Mouse (Mus musculus): ENCODE data around the gene Morn1.

Gene Morn1

DNA sequence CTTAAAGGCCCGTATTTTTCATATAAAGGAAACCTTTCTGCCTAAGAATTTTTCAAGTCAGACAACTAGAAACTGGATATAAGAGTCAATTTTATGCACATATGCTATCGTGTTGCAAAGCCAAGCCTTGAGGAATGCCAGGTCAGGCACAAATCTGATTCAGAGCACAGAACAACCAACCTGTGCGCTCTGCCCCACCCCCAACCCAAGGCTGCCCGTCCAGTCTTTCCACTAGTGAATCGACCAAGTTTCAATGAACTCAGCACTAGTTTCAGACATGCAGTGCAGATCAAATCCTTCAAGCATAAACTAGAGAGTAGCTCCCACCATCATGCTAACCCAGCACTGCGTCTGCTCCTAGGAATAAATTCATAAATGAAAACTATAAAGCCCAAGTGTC, 6.7 kb upstream of the Morn1 start:
- DNase-seq = no peak

DNA sequence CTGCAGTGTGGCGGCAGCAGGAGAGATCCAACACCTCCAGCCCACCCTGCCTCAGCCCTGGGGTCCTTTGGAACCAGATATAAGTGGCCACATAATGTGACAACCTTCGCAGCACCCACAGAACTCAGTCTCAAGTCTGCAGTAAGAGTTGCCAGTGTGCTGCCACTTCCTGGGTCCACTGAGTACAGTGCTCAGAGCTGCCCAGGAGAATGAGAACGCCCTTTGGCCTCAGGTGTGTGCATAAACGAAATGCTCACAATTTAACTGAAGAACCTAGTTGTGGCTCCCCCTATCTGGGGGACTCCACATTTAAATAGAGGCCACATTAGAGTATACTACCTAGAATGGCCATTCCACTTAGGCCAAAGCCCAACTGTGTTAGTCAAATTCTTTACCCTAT, 2.8 kb upstream of the Morn1 start:
- peak; percentile 22 for DNase-seq

DNA sequence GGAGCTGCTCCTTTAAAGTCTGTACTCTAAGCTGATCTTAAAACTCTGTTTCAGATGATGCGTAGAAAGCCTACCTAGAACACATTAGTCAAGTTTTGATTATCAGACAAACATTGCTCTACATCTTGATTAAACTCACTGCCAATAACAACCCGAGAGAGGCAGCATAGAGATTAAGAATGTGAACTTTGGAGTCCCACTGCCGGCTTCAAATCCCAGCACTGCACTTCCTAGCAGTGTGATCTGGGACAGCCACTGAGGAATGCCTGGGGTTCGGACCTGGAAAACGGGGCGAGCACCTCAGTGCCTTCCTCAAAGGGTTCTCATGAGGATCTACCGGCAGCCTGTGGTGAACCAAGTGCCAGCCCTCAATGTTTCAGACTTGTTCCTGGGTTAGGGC, 2.0 kb upstream of the Morn1 start:
- no peak for DNase-seq

DNA sequence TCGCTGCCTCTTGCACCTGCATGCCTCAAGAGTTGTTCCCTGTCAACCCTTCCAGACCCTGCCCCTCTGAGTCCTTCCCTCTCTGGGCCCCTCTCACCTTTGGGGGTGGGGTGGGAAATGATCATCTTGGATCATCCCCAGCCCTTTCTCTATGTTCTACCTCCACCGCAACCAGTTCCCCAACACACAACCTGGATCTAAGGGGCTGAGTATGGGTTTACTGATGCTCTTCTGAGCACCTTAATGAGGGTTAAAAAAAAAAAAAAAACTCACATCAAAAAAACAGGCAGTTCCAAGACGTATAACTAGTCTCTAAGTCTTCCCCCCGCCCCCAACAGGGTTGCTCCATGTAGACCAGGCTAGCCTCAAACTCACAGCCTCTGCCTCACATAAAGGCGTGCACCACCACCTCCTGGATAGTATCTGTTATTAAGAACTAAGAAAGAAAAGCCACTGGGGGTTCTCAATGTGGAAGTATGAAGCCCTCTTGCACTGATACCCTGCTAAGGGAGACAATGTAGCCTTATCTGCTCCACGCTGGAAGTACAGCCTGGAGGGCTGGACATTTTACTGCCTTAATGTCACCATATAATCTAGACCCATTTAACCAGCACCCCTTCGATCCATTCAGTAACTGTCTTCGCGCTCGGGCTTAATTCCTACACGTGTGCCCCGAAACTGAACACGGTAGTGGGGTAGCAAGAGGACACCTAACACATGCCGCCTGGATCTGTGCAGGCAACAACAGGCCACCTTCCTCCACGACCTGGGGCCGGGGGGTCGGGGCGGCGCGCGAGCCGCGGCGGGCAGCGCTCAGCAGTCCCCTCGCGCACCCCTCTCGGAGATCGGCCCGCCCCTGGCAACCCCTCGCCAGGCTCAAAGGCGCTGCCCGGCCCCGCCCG, 920 bp upstream of the Morn1 start:
- peak; percentile 55 for DNase-seq

DNA sequence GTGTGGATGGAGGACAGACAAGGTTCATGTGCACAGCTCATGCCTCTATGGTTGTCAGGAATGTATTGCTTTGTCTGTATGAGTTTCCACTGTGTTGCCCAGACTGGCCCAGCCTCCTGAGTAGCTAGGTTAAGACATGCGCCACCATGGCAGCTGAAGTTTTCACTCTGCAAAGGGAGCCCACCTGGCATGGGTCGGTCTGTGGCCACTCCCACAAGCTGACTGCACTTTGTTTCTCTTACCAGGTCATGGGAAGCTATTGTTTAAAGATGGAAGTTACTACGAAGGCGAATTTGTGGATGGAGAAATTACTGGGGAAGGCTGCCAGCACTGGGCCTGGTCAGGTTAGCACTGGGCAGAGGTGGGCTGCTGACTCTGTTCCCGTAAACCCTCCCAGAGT, 2.9 kb downstream of the Morn1 start:
- DNase-seq = peak; percentile 46

DNA sequence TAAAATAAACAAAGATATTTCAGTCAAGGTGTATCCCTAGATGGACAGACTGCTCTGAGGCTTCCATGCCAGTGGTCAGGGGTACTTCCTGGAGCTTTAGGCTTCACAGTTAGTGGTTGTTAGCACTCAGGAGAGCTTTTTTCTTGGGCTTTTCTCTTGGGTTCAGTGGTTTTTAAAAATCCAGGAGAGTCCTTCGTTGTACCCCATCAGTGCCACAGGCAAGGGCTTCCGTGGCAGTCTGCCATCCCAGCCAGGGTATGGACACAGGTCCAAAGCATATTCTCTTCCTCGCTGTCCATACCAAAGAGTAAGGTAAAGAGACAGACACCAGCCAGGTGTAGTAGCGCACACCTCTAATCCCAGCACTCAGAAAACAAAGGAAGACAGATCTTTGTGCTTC, 3.8 kb downstream of the Morn1 start:
- DNase-seq = no peak

DNA sequence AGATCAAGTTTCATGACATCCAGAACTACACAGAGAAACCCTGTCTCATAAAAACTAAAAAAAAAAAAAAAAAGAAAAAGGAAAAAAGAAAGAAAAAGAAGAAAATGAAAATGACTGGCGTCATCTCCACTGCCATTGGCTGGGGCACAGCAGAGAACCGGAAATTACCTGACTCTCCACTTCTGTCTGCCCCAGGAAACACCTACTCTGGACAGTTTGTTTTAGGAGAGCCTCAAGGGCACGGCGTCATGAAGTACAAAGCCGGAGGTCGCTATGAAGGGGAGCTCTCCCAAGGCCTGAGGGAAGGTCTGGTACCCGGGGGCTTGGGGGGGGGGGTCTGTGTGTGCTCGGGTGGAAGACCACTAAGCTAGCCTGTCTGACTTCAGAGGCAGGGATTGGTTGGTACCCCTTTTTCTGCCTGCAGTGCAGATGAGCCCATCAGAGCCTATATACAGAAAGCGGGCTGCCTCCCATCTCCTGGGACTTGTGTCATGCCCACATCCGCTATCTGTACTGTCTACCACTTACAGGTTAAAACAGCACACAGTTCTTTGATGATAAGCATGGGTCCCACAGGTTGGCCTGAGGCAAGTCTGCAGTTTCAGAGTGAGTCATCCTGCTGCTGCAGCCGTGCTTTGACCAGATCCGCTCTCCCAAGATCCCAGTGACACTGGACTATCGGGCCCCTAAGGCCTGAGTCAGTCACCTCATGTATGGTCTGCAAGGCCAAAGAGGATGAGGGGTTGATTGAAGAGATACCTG, 4.5 kb downstream of the Morn1 start:
- DNase-seq = no peak

DNA sequence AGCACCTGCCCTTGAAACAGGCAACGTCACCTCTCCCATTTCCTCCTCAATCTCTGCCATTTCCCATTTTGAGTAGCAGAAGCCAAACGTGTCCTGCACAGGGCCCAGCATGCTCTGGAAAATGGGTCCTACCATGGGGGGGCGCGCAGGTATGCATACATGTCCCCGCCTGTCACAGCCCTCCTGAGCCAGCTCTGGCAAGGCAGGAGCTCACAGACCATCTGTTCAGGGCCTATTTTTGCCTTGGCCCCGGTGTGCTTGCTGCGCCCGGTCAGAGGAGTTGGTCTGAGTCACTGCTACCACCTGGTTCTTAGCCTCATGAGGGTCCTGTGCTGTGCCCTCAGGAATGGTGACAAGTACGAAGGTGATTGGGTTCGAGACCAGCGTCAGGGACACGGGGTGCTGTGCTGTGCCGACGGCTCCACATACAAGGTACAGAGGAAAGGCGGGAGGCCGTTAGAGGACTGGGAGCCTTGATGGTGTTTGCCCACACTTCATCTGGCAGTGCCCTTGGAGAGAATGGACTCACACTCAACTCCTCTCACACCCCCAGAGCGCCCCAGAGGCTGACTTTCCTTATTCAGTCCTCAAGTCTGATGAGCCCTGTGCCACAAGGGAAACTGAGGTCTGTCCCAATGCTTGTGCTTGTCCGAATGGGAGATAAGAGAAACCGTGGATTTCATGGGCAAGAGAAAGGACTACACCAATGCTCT, 6.5 kb downstream of the Morn1 start:
- DNase-seq = peak; percentile 97

DNA sequence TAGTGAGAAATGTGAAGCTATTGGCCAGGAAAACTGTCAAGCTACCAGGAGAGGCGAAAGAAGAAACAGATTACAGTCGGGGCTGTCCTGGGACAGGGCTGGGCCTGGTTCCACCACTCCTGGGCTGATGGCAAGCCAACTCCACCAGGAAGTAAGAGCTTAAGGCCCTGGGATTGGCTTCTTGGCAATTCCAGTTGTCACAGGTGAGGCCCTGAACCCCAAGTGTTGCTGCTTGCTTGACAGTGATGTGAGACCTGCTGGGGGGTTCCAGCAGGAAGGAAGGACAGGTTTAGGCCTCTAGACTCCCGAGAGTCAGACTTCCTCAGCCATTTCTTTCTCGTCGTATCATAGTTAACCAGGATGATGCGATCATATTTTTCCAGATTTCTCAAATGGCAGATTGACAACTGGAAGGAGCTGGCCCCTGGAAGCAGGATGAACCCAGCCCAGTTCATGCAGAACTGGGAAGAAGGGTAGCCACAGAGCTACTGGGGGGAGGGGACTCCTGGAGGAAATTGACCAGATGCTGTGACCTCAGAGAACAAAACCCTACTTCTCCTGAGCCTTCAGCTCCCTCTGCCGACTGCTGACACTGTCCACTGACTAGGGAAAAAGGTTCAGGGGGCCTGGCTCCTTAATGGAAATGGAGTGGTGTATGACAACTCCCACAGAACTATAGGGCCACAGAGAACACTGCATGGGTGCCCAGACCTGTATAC, 7.2 kb downstream of the Morn1 start:
- DNase-seq = peak; percentile 61

DNA sequence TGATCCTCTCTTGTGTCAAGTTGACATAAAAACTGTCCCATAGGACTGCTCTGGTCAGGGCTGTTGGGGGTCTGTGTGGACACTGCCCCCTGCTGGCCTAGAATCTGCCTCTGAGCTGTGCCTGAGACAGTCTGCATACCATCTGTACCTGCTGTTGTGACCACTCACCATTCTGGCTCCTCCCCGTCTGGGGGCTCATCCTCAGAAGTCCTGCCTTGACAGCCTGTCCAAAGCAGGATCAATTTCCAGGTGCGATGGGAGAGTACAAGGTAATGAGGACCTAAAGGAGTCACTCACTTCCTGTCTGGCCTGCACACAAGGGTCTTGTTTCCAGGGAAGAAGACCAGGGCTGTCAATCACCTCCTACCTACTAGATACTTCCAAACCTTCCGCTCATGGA, 8.2 kb downstream of the Morn1 start:
- peak; percentile 70 for DNase-seq

DNA sequence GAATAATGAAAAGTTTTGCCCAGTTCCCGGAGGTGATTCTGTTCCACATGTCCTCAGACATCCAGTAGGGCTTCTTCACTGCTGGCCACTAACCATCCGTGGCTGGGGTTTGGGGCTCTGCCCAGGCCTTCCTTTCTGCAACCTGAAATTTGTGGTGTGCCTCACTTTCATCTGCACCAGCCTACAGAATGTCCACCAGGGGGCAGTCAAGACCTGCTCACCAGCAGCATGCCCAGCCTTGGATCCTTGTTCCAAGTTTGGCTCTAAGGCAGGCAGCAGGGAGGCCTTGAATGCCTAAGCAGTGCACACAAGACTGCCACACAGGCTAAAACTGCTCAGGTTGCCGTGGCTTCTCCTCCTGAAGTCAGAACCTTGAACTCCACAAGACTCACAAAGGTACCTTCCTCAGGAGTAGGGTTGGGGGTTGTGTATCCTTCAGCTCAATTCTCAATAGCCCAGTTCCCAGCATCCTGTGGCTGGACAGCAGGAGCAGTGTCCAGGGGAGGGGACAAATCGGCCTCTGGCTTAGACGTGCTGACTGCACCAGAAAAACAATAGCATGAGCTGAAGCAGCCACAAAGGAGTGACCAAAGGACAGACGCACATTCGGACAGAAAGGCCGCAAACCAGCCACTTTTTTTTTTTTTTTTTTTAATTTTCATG, 9.0 kb downstream of the Morn1 start:
- peak; percentile 92 for DNase-seq

DNA sequence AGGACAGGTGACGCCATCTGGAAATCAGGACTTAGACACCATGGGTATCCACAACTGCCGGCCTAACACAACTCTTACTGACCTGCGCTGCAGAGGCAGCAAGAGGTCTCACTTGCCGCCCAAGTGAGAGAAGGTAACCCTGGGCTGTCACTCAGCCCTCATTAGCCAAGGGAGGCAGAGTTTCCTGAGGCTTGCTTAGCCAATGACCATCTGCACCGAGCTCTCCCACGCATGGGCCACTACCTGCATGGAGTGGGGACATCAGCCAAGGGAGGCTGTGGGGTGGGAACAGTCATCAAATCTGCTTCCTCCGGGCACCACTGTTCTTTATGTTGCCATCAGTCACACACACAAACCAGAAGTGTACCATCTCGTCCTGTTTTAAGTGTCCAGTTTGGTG, 9.6 kb downstream of the Morn1 start:
- DNase-seq = peak; percentile 82

DNA sequence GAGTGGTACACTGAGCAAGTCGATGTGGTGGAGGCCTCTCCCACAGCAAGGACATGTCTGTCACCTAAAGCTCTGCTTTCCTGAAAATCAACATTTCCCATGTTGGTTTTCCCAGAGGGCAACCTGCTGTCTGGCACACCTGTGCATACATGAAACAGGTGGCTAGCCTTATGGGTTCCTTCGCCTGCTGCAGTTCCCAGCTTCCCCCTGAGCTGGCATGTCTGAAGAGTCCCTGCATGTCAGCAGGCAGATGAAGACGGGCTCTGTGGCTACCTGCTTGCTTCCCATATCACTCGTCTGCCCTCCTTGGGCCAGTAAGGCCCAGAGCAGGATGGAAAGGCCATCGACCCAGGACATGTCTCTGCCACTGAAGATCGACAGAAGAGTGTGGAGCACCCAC, 11.1 kb downstream of the Morn1 start:
- no peak for DNase-seq

DNA sequence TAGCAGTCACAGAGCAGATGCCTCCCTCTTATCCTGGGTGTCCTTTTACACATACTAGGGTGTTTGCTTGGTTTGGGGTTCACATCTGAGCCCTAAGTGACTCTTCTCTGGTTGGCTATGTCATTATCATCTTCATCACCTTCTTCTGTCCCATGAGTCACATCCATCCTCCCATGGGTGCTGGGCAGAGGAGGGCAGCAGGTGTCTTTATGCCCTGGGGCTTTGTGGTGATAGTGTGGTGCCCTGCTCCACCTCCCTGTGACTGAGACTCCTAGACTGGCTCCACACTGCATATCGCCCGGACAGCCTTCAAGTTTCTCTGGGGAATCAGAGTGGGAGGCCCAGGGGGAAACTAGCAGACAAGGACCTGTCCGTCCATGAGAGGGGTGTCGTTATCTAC, 12.2 kb downstream of the Morn1 start:
- no peak for DNase-seq

DNA sequence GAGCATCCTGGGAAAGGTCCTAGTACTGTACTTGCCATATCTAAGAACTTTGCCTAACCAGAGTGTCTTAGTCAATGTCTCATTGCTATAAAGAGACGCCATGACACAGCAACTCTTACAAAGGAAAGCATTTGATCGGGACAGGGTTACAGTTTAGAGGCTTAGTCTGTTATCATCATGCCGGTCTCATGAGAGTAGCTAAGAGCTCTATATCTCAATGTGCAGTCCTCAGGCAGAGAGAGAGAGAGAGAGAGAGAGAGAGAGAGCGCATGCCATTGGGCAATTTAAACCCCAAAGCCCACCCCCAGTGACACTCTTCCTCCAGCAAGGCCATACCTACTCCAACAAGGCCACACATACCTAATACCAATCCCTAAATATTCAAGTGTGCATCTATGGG, 21.5 kb downstream of the Morn1 start:
- no peak for DNase-seq

DNA sequence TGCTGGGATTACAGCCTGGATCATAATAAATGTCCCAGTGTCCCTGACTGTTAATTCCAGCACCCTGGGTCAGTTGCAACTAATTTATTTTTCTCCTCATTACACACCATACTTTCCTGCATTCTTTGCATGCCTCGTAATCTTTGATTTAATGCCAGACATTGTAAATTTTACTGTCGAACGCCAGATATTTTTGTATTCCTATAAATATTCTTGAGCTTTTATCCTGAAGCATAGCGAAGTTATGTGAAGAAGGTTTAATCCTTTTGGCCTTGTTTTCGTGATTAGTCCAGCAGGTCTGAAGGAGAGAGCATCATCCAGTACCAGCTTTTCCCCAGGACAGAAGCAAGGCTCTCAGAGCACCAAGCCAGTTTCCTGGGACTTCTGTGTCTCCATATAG, 23.1 kb downstream of the Morn1 start:
- DNase-seq = no peak

DNA sequence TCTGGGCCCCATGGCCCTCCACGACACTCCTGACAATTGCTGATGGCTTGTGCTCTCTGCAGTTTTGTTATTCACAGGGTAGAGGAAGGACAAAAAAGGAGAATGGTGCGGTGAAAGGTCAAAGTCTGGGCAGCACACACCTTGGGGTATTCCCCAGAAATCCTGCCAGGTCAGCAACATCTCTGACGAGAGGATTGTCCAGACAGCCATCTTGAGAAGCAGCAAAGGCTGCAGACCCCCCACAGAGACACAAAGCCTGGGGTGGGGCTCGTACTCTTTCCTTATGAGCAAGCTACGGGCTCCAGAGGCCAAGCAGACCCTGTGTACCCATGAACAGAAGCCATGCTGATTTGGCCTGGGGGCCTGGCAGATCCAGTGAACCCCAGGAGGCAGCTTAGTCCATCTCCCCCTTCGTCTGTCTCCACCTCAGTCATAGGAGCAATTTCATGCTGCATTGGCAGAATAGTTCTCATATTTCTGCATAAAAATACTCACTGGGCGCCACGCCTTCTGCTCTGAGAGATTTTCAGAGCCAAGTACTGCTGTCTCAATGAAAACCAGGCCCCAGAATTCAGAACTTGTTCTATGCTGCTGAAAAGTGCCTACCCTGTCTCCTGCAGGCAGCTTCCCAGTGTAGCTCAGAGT, 27.5 kb downstream of the Morn1 start:
- DNase-seq = no peak

DNA sequence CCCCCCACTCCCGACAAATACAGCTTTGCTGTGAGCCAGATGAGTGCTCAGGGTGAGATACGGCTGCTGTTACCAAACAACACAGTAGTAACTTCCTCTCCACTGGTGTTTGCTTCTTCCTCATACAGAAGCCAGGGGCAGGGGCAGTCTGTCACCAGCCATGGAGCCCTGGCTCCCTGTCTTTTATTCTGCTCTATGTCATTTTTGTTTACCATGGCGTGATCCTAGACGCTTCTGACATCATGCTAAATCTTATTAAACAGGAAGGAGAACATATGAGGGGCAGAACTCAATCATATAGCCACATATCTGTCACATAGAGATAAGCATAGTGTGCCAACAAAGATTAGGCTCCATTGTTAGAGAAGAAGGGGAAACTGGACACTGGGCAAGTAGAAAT, 30.2 kb downstream of the Morn1 start:
- no peak for DNase-seq

DNA sequence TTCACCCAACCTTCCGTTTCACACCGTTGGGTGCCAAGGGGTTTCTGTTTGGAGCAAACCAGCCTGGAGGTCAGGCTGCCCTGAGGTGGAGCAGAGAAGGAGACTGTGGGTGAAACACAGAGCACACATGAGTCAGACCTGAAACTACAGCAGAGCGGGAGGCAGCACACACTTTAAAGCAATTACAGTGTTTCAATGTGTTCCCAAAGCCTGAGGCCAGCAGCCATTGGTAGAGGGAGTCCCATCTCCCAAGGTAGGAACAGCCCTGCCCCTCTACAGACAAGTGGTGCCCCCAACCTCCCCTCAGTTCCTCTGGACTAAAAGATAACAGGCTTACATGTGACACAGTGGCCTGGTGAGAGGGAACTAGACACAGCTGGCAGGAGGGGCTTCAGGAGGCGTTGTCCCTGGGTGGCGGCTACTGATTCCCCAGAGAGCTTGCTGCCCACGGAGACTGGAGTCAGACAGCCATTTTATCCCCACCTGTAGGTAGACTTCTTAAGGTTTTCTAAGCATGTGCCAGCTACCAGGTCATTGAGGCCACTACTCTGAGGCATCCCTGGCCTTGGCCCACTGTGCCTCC, 31.1 kb downstream of the Morn1 start:
- no peak for DNase-seq

DNA sequence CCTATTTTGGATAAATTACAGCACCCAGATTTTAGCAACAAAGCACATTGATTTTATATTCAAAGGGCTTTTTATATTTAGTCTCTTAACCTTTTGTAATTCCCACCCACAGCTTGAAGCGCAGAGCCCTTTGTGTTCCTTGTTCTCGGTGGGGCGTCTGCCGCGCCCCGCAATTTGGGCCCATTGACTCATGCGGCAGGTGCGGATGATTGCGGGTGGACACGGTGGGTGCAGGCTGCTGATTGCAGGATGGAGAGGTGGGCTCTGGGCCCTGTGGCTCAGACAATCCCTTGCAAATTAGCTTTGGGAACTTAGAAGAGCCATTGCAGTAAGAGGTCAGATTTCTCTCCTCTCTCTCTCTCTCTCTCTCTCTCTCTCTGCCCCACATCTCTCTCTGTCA, 31.9 kb downstream of the Morn1 start:
- DNase-seq = no peak

DNA sequence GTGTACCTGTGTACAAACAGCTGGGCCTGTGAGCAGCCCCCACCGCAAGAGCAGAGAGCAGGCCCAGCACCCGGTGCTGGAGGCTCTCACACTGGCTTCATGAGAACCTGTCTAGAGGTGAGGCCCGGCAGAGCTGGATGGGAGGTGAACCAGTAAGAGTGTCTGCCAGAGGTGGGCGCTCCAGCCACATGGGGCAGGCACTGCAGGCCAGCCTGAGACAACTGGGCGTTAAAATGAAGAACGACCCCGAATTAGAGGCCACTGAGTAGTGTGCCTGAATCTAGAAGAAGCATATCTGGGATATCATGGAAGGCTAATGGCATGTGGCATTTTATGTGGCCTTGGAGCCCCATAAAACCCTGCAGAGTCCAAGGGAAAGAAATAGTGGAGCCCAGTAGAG, 33.7 kb downstream of the Morn1 start:
- DNase-seq = no peak

DNA sequence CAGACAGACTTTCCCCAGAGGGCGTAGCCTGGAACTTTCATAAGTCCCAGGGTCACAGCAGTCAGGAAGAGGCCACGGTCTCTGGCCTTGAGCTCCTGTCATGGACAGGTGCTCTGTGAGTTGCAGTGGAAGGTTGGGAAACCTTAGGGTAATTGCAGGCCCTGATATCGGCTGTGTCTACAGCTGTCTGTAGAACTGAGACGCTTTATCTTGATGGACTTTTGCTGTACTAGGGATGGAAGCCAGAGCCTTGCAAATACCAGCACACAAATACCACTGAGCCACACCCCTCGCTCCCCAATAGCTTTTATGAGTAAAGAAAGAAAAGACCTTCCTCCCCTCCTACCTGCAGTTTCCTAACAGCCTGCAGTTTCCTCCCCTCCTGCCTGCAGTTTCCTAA, 34.2 kb downstream of the Morn1 start:
- no peak for DNase-seq

Measured in cerebellum, adult 11-12 months (tissue).